Mouse (Mus musculus) neural tube, embryonic 15.5 days (tissue): ENCODE results near the gene Tmem50a. TPM values are rescaled to one million over a fixed set of nuclear protein-coding genes. Genes with fewer than 3 reads are reported as not detected.

Source experiments
- ATAC-seq: fragments of 200-750 bp; cut with Nextera tagmentation; 2 replicates; pipeline ENCODE4 v1.8.0; 2017; ENCODE audit warnings: mild to moderate bottlenecking, moderate TSS enrichment, moderate library complexity; ENCODE audit not compliant: low FRiP score
- H3K27ac ChIP-seq: fragments of 300-500 bp; sonication (generic); replicated peaks from 2 replicates; pipeline ENCODE4 v1.5.1; 2015; ENCODE audit warnings: mild to moderate bottlenecking, inconsistent platforms
- H3K27me3 ChIP-seq: fragments of 300-500 bp; sonication (generic); replicated peaks from 2 replicates; pipeline ENCODE4 v1.6.1; 2015; ENCODE audit warnings: inconsistent platforms
- H3K36me3 ChIP-seq: fragments of 300-500 bp; sonication (generic); 2 replicates; pipeline ENCODE4 v1.6.1; 2015; ENCODE audit warnings: inconsistent platforms
- H3K4me1 ChIP-seq: fragments of 300-500 bp; sonication (generic); 2 replicates; pipeline ENCODE4 v1.6.1; 2015; ENCODE audit warnings: inconsistent platforms
- H3K4me2 ChIP-seq: fragments of 300-500 bp; sonication (generic); 2 replicates; pipeline ENCODE4 v1.6.1; 2015; ENCODE audit warnings: inconsistent platforms, mild to moderate bottlenecking, moderate library complexity
- H3K4me3 ChIP-seq: fragments of 300-500 bp; sonication (generic); replicated peaks from 2 replicates; pipeline ENCODE4 v1.5.1; 2015; ENCODE audit warnings: mild to moderate bottlenecking, inconsistent platforms
- H3K9ac ChIP-seq: fragments of 300-500 bp; sonication (generic); replicated peaks from 2 replicates; pipeline ENCODE4 v1.6.1; 2015; ENCODE audit warnings: mild to moderate bottlenecking, inconsistent platforms
- H3K9me3 ChIP-seq: fragments of 300-500 bp; sonication (generic); replicated peaks from 2 replicates; pipeline ENCODE4 v1.6.1; 2016; ENCODE audit warnings: inconsistent platforms
- WGBS: fragments of 180-500 bp; shearing (Covaris S2); methylation state at CpG from one replicate; pipeline ENCODE4 v1.1.7; 2015; ENCODE audit warnings: mixed read lengths; 5-methylcytosine and 5-hydroxymethylcytosine counted together
- polyA plus RNA-seq: library from polyadenylated mRNA; unstranded; fragments of >200 nt; fragmentation: Nextera tagmentation; extraction: Ambion mirVana; gene quantifications from 2 replicates; pipeline ENCODE4 v1.2.1, GENCODE M21; 2015

Tmem50a gene
- polyA plus RNA-seq, 1 experiment from 2014 or later, result 218 TPM

GRCm38 (mm10) chr4:134856501-134856900, 58.3 kb downstream of the Tmem50a start:
- ATAC-seq, result no peak
- H3K27me3 ChIP-seq, result peaks cover 15% of the 10 kb centered on the region
- no peak overlapping the region for H3K27ac ChIP-seq
- no peaks in the 10 kb centered on the region for H3K36me3 ChIP-seq
- H3K4me1 ChIP-seq, result peaks cover 11% of the 10 kb centered on the region
- no peak overlapping the region for H3K4me3 ChIP-seq
- H3K9me3 ChIP-seq, result no peaks in the 10 kb centered on the region
- no peak overlapping the region for H3K4me2 ChIP-seq
- no peak overlapping the region for H3K9ac ChIP-seq
- WGBS, result 36% methylated on average over 5 of the region's 5 CpGs

GRCm38 (mm10) chr4:134856056-134856455, 58.8 kb downstream of the Tmem50a start:
- Histone ChIP-seq H3K36me3 (no peaks in the 10 kb centered on the region), H3K27ac (no peak overlapping the region), H3K4me1 (peaks cover 16% of the 10 kb centered on the region), H3K9me3 (no peaks in the 10 kb centered on the region), H3K4me2 (no peak overlapping the region), H3K9ac (no peak overlapping the region), H3K4me3 (no peak overlapping the region), H3K27me3 (peaks cover 15% of the 10 kb centered on the region)
- 61% methylated on average over 5 of the region's 5 CpGs for WGBS
- no peak for ATAC-seq

DNA sequence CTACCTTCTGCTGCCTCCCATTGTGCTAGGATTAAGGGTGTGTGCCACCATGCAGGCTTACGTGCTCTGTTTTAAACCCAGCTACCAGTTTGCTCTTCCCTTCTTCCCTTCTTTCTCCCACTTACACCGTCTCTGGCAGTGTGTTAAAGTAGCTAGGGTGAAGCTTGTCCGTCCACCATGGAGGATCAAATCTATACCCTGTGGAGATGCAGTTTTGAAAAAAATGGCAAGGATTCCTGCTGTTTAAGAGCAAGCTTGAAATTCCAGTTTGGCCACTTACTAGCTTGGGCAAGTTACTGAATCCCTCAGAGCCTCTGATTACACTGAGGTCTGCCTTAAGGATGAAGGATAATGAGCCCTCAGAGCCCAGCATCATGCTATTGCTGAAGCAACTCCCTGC, 59.5 kb downstream of the Tmem50a start:
- H3K4me2 ChIP-seq, result no peak overlapping the region
- H3K4me1 ChIP-seq, result peaks cover 23% of the 10 kb centered on the region
- H3K27me3 ChIP-seq, result peaks cover 15% of the 10 kb centered on the region
- no peak overlapping the region for H3K27ac ChIP-seq
- H3K9me3 ChIP-seq, result no peaks in the 10 kb centered on the region
- 60% methylated on average over 3 of the region's 3 CpGs for WGBS
- H3K36me3 ChIP-seq, result no peaks in the 10 kb centered on the region
- no peak for ATAC-seq
- no peak overlapping the region for H3K9ac ChIP-seq
- H3K4me3 ChIP-seq, result no peak overlapping the region

GRCm38 (mm10) chr4:134853637-134854485, 61.0 kb downstream of the Tmem50a start:
- H3K4me2 ChIP-seq, result peak overlapping the region; percentile 69
- WGBS, result 1% methylated on average over 90 of the region's 91 CpGs
- peaks cover 34% of the 10 kb centered on the region for H3K4me1 ChIP-seq
- peak; percentile 95 for ATAC-seq
- no peaks in the 10 kb centered on the region for H3K36me3 ChIP-seq
- peak overlapping the region; percentile 85 for H3K9ac ChIP-seq
- H3K9me3 ChIP-seq, result no peaks in the 10 kb centered on the region
- H3K27me3 ChIP-seq, result peaks cover 15% of the 10 kb centered on the region
- peak overlapping the region; percentile 72 for H3K4me3 ChIP-seq
- peak overlapping the region; percentile 100 for H3K27ac ChIP-seq

- Histone ChIP-seq H3K36me3 (no peaks in the 10 kb centered on the region), H3K9me3 (no peaks in the 10 kb centered on the region), H3K9ac (peak within 1 kb of the TSS; percentile 96), H3K4me2 (peak within 1 kb of the TSS; percentile 69), H3K4me1 (peaks cover 37% of the 10 kb centered on the region), H3K27ac (peak within 1 kb of the TSS; percentile 100), H3K4me3 (peak within 1 kb of the TSS; percentile 72), H3K27me3 (peaks cover 15% of the 10 kb centered on the region)
- WGBS, result 0% methylated on average over 38 of the region's 38 CpGs
- ATAC-seq, result peak; percentile 98
Observed at GRCm38 (mm10) chr4:134853259-134853636, 61.6 kb downstream of the Tmem50a start, which contains the start of gene Maco1. Maco1 (minus strand) TSS chr4:134853345.

- no peaks in the 10 kb centered on the region for H3K36me3 ChIP-seq
- H3K4me3 ChIP-seq, result peak overlapping the region; percentile 72
- H3K4me1 ChIP-seq, result peaks cover 42% of the 10 kb centered on the region
- no peaks in the 10 kb centered on the region for H3K9me3 ChIP-seq
- H3K9ac ChIP-seq, result peak overlapping the region; percentile 96
- peak; percentile 8 for ATAC-seq
- H3K27me3 ChIP-seq, result peaks cover 15% of the 10 kb centered on the region
- under 1% methylated on average over 56 of the region's 106 CpGs for WGBS
- peak overlapping the region; percentile 100 for H3K27ac ChIP-seq
- peak overlapping the region; percentile 69 for H3K4me2 ChIP-seq
Observed at GRCm38 (mm10) chr4:134852438-134853255, 62.2 kb downstream of the Tmem50a start.

DNA sequence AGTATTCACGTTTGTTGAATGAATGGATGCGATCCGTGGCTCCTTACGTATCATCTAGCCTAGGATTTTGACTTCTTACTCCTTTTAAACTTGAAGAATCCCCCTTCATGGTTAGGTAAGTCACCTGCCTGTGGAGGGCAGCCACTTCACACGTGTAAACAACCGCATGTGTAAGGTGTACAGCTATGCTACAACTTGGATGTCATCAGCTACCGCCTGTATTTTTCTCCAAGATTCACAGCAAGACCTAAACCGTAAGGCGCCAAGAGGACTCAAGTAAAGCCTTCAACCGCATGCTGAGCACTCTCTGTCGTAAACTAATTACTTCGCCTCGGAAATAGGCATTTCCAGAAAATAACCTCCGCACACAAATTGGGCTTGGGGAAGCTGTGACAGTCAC, 62.9 kb downstream of the Tmem50a start:
- Histone ChIP-seq H3K4me3 (peak overlapping the region; percentile 72), H3K9me3 (no peaks in the 10 kb centered on the region), H3K27ac (peak overlapping the region; percentile 100; the same call in 1 of the 2 replicates), H3K4me1 (peaks cover 44% of the 10 kb centered on the region), H3K36me3 (no peaks in the 10 kb centered on the region), H3K4me2 (peak overlapping the region; percentile 69), H3K9ac (peak overlapping the region; percentile 96), H3K27me3 (peaks cover 15% of the 10 kb centered on the region)
- whole genome bisulfite sequencing, result 6% methylated on average over 14 of the region's 14 CpGs
- no peak for ATAC-seq

- H3K4me3 ChIP-seq, result peak overlapping the region; percentile 72
- WGBS, result 21% methylated on average over 2 of the region's 2 CpGs
- no peaks in the 10 kb centered on the region for H3K36me3 ChIP-seq
- peaks cover 48% of the 10 kb centered on the region for H3K4me1 ChIP-seq
- no peak overlapping the region for H3K27ac ChIP-seq
- ATAC-seq, result no peak
- peak overlapping the region; percentile 96; the same call in 1 of the 2 replicates for H3K9ac ChIP-seq
- H3K27me3 ChIP-seq, result peaks cover 11% of the 10 kb centered on the region
- H3K4me2 ChIP-seq, result peak overlapping the region; percentile 69
- H3K9me3 ChIP-seq, result no peaks in the 10 kb centered on the region
Observed at GRCm38 (mm10) chr4:134851236-134851635, 63.6 kb downstream of the Tmem50a start.

- peak overlapping the region; percentile 69 for H3K4me2 ChIP-seq
- WGBS, result 48% methylated on average over 4 of the region's 4 CpGs
- no peak overlapping the region; the same call in 1 of the 2 replicates for H3K4me3 ChIP-seq
- peaks cover 4% of the 10 kb centered on the region for H3K27me3 ChIP-seq
- H3K9me3 ChIP-seq, result no peaks in the 10 kb centered on the region
- no peak overlapping the region for H3K9ac ChIP-seq
- no peak for ATAC-seq
- H3K27ac ChIP-seq, result no peak overlapping the region
- H3K4me1 ChIP-seq, result peaks cover 50% of the 10 kb centered on the region
- no peaks in the 10 kb centered on the region for H3K36me3 ChIP-seq
Observed at GRCm38 (mm10) chr4:134850551-134850950, 64.3 kb downstream of the Tmem50a start.
